ENCODE assay signal across 8 mouse cellular contexts in the genomic region with DNA sequence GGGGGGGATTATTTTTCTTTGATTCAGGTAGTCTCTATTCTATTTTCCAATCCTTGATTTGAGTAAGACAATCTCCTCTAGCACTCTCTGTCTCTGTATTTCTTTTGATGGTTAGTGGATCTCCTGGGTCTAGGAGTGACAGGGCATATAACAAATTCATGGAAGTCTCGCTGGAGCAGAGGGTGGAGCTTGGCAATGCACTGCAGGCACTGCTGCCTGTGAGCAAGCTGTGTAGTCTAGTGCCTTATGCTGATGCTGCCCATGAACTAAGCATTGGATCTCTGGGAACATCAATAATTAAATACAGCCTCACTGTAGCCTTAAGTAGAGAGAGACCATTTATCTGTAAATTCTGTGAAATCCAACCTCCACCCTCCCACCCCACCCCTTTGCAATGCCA. TPM values are rescaled to one million over a fixed set of nuclear protein-coding genes. Genes with fewer than 3 reads are reported as not detected.
A peak's percentile ranks its signal among the peaks of the same experiment; 100 is the strongest.
DNase-seq lines count a peak whose midpoint lies in the region; ATAC-seq lines count a peak whose summit lies in the region.
"Not testable (repeated sequence)": the region's sequence is repeated elsewhere in the genome, so short reads cannot be mapped to it uniquely, and the experiment has no call there.
"Had no signal": no experiment of that assay in that cellular context is flagged by ENCODE, and none has a peak within 500 bp of the region (broad histone marks: within the 10 kb centered on the region; RNA-seq: fewer than 3 reads in every experiment).

No protein-coding gene starts in this region.

- DNase-seq in hindbrain, embryonic 14.5 days (ENCODE audit: low spot score); midbrain, embryonic 14.5 days: not testable (repeated sequence)

- H3K4me1 ChIP-seq in forebrain, embryonic 16.5 days (replicated peaks; ENCODE audit: control insufficient read depth, insufficient read depth, low read length); hindbrain, embryonic 14.5 days (replicated peaks; ENCODE audit: control insufficient read depth, insufficient read depth, low read length); midbrain, embryonic 12.5 days; midbrain, embryonic 14.5 days (ENCODE audit: control insufficient read depth, insufficient read depth, low read length); midbrain, embryonic 16.5 days (ENCODE audit: control insufficient read depth, insufficient read depth, low read length); neural tube, embryonic 14.5 days (ENCODE audit: control insufficient read depth, insufficient read depth, low read length): not testable (repeated sequence)

- not testable (repeated sequence) for H3K4me3 ChIP-seq in forebrain, embryonic 16.5 days (replicated peaks; ENCODE audit: low read length); hindbrain, embryonic 14.5 days (replicated peaks; ENCODE audit: low read length); midbrain, embryonic 12.5 days; midbrain, embryonic 14.5 days (replicated peaks; ENCODE audit: low read depth, low read length); midbrain, embryonic 16.5 days (ENCODE audit: low read depth, low read length); neural tube, embryonic 14.5 days (ENCODE audit: low read depth, low read length)

- H3K9me3 ChIP-seq in forebrain, embryonic 16.5 days (ENCODE audit: control insufficient read depth, low read length); hindbrain, embryonic 14.5 days (ENCODE audit: control insufficient read depth, low read length); midbrain, embryonic 12.5 days; midbrain, embryonic 14.5 days (ENCODE audit: control insufficient read depth, low read length); midbrain, embryonic 16.5 days (replicated peaks; ENCODE audit: control insufficient read depth, low read length, poor library complexity, severe bottlenecking); neural tube, embryonic 14.5 days (ENCODE audit: control insufficient read depth, low read length): not testable (repeated sequence)

- H3K27ac ChIP-seq in forebrain, embryonic 16.5 days (ENCODE audit: low read length); hindbrain, embryonic 14.5 days; midbrain, embryonic 12.5 days (replicated peaks); midbrain, embryonic 14.5 days (replicated peaks; ENCODE audit: low read depth, low read length); midbrain, embryonic 16.5 days (ENCODE audit: low read length); neural tube, embryonic 14.5 days (ENCODE audit: low read depth, low read length): not testable (repeated sequence)

- 11% methylated on average over 1 of the region's 1 CpGs for WGBS in forebrain, embryonic 16.5 days
- 19% methylated on average over 1 of the region's 1 CpGs for WGBS in hindbrain, embryonic 14.5 days
- 43% methylated on average over 1 of the region's 1 CpGs for WGBS in midbrain, embryonic 12.5 days
- 24% methylated on average over 1 of the region's 1 CpGs for WGBS in midbrain, embryonic 14.5 days
- 25% methylated on average over 1 of the region's 1 CpGs for WGBS in midbrain, embryonic 16.5 days
- WGBS in neural tube, embryonic 14.5 days, result 50% methylated on average over 1 of the region's 1 CpGs

- peak; percentile 80 for ATAC-seq in forebrain, embryonic 16.5 days
- ATAC-seq in hindbrain, embryonic 14.5 days (ENCODE audit: low FRiP score), result 0 out of 2 replicates have a peak, but pooled peaks have one; percentile 37
- peak; percentile 49 for ATAC-seq in midbrain, embryonic 12.5 days (ENCODE audit: low FRiP score, low read depth)
- ATAC-seq in midbrain, embryonic 14.5 days (ENCODE audit: low FRiP score, low TSS enrichment), result 0 out of 2 replicates have a peak, but pooled peaks have one; percentile 21
- ATAC-seq in midbrain, embryonic 16.5 days, result peak; percentile 75; the same call in 1 of the 2 replicates
- peak; percentile 82; the same call in 1 of the 2 replicates for ATAC-seq in neural tube, embryonic 14.5 days (ENCODE audit: low read depth)

- not testable (repeated sequence) for H3K27me3 ChIP-seq in forebrain, embryonic 16.5 days (replicated peaks; ENCODE audit: control insufficient read depth, insufficient read depth, low read length); hindbrain, embryonic 14.5 days (ENCODE audit: control insufficient read depth, insufficient read depth, low read length); midbrain, embryonic 12.5 days; midbrain, embryonic 14.5 days (ENCODE audit: control insufficient read depth, insufficient read depth, low read length); midbrain, embryonic 16.5 days (ENCODE audit: control insufficient read depth, insufficient read depth, low read depth, low read length); neural tube, embryonic 14.5 days (ENCODE audit: control insufficient read depth, insufficient read depth, low read length)

- H3K36me3 ChIP-seq in forebrain, embryonic 16.5 days (ENCODE audit: control insufficient read depth, insufficient read depth); hindbrain, embryonic 14.5 days (replicated peaks; ENCODE audit: control insufficient read depth, insufficient read depth); midbrain, embryonic 12.5 days; midbrain, embryonic 14.5 days (ENCODE audit: control insufficient read depth, insufficient read depth, low read length); midbrain, embryonic 16.5 days (ENCODE audit: control insufficient read depth, insufficient read depth, low read length); neural tube, embryonic 14.5 days (ENCODE audit: control insufficient read depth, insufficient read depth, low read length): not testable (repeated sequence)

- not testable (repeated sequence) for H3K4me2 ChIP-seq in forebrain, embryonic 16.5 days (ENCODE audit: low read length); hindbrain, embryonic 14.5 days (replicated peaks); midbrain, embryonic 12.5 days (replicated peaks); midbrain, embryonic 14.5 days (ENCODE audit: low read length); midbrain, embryonic 16.5 days (ENCODE audit: low read length); neural tube, embryonic 14.5 days (ENCODE audit: low read depth, low read length)

- H3K9ac ChIP-seq in forebrain, embryonic 16.5 days (replicated peaks; ENCODE audit: low read depth, low read length); hindbrain, embryonic 14.5 days; midbrain, embryonic 12.5 days (replicated peaks); midbrain, embryonic 14.5 days (replicated peaks; ENCODE audit: low read length); midbrain, embryonic 16.5 days (ENCODE audit: low read depth, low read length); neural tube, embryonic 14.5 days (replicated peaks; ENCODE audit: low read depth, low read length): not testable (repeated sequence)

RNA-seq across cellular contexts. Expression of gene Raet1d, which starts 36.3 kb away (rescaled TPM):
- 2.6 and 3.1 TPM in 2 replicates for polyA plus RNA-seq in forebrain, embryonic 16.5 days (2015; fragmentation: Nextera tagmentation; extraction: Ambion mirVana)
- polyA plus RNA-seq in hindbrain, embryonic 14.5 days (2014; fragmentation: Nextera tagmentation; extraction: Ambion mirVana), result 2.0 and 2.3 TPM in 2 replicates
- 14.2 and 14.5 TPM in 2 replicates for polyA plus RNA-seq in midbrain, embryonic 12.5 days (2016; fragmentation: Nextera tagmentation; extraction: Ambion mirVana)
- 1.7 and 4.3 TPM in 2 replicates for polyA plus RNA-seq in midbrain, embryonic 14.5 days (2014; fragmentation: Nextera tagmentation; extraction: Ambion mirVana)
- 1.4 and 2.2 TPM in 2 replicates for polyA plus RNA-seq in midbrain, embryonic 16.5 days (2015; fragmentation: Nextera tagmentation; extraction: Ambion mirVana)
- 0.76 and 1.7 TPM in 2 replicates for polyA plus RNA-seq in neural tube, embryonic 14.5 days (2014; fragmentation: Nextera tagmentation; extraction: Ambion mirVana)
- polyA plus RNA-seq: adrenal gland, adult 2 months; erythroblast, embryonic 14.5 days had no signal

Comparison
In these comparisons a context has a peak if more than half of its experiments do, and no peak if none do; other contexts are left out.
1. ATAC-seq: peak in every context shown above with its lines; median percentile 82 in neural tube, embryonic 14.5 days; 80 in forebrain, embryonic 16.5 days; 75 in midbrain, embryonic 16.5 days; 49 in midbrain, embryonic 12.5 days; 37 in hindbrain, embryonic 14.5 days; 21 in midbrain, embryonic 14.5 days.